Mouse (Mus musculus): ENCODE measurements around the gene Wap.

The Wap gene

GRCm38 (mm10) chr11:6597523-6597922, 40.9 kb downstream of the Wap start:
- no peak for DNase-seq (ENCODE audit: low read depth, low spot score)

DNA sequence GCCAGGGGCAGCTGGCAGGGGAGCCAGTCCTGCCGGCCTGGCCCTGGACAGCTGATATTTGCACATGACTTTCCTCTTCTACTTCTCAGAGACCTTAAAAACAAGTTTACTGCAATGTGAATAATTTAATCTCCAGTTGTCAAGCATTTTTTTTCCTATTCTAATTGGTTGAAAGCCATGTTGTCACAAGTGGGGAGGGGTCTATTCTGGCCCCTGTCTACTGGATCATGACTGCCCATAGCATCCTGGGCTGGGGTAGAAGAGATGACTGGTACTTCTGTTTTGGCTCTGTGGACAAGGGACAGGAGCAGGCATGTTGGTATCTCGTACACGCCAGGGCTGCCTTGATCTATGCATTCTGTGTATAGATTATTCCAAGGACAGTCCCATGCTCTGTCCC, 41.8 kb downstream of the Wap start:
- no peak for DNase-seq (ENCODE audit: low read depth, low spot score)

GRCm38 (mm10) chr11:6596205-6596604, 42.2 kb downstream of the Wap start:
- DNase-seq (ENCODE audit: low read depth, low spot score) = no peak

GRCm38 (mm10) chr11:6595339-6595738, 43.1 kb downstream of the Wap start:
- no peak for DNase-seq (ENCODE audit: low read depth, low spot score)

GRCm38 (mm10) chr11:6594845-6595244, 43.6 kb downstream of the Wap start:
- DNase-seq (ENCODE audit: low read depth, low spot score) = no peak

- DNase-seq (ENCODE audit: low read depth, low spot score) = no peak
Observed at GRCm38 (mm10) chr11:6593406-6593805, 45.0 kb downstream of the Wap start.

DNA sequence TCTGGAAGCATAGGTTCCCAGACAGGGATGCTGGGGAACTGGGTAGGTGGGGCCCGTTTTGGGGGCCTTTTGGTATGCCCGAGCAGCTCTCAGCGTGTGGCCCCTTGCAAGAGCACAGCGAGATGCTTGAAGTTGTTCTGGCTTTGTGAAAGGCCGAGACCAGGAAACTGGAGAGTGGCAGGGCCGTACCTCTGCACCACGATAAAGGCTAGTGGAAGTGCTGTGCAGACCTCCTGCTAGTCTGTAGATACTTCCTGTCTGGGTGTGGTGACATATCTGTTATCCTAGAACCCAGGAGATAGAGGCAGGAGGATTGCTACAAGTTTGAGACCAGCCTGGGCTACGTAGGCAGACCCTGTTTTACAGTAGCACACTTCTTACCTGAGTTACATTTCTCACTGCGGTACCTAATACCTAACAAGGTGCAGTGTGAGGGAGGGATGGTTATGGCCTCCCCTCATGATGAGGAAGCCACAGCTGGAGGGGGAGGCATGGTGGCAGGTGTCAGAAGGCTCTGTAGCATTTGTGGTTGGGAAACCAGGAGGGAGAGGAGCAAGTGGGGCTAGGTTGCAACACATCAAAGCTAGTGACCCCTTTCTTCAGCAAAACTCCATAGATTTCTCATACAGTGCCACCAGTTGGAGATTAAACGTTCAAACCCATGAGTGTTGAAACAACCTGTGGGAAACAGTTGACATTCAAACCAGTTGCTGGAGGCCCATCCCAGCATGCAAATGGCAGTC, 47.3 kb downstream of the Wap start:
- peak; percentile 83 for DNase-seq (ENCODE audit: low read depth, low spot score)

DNA sequence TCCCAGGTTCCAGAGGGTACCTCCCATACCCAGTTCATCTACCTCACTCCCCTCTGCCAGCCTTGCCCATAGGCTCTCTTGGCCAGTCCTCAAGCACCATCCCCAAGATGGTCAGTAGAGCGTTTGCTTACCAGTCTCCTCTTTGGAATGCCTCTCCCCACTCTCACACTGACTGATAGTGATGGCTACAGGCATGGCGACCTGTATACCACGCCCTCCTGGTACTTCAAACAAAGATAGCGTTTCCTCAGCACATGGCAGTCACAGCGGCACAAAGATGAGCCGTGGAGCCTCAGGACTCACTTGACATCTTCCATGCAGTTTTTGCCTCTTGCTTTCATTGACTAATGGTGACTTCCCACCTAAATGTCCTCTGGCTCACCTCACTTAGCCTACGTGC, 48.6 kb downstream of the Wap start:
- no peak for DNase-seq (ENCODE audit: low read depth, low spot score)

DNA sequence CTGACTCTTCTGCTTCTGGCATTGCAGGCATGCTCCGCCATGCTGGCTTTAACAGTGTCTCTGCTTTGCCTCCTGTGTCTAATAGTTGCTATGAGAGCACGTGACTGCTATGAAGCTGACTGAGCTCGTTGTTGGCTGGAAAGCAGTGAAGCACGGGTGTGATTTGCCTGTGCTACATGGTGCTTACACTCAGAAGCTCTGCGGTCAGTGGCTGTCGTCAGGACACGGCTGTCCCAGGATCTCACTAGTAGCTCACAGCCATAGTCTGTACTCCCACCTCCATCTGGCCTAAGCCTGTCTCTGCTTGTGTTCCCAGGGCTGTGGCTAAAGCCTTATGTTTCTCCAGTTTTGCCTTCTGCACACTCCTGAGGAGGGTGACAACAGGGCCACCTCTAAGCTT, 50.1 kb downstream of the Wap start:
- no peak for DNase-seq (ENCODE audit: low read depth, low spot score)

- no peak for DNase-seq (ENCODE audit: low read depth, low spot score)
Observed at GRCm38 (mm10) chr11:6587249-6587940, 51.0 kb downstream of the Wap start.

DNA sequence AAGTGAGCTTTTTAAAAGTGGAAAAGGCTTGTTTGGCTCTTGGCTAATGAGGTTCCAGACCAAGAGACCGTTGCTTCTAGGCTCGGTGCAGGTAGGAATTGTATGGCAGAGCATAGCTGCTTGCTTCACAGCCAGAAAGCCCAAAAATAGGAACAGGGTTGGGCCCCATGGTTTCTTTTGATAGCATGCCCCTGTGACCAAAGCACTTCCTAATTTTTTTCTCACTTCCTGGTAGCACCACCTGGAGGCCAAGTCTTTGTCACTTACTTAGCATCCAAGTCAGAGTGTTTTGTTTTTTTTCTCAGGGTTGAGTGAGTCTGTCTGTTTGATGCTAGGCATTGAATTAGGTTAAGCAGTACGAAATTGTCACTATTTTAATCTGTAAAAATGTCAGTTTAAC, 51.8 kb downstream of the Wap start:
- DNase-seq (ENCODE audit: low read depth, low spot score) = peak; percentile 55

- DNase-seq (ENCODE audit: low read depth, low spot score) = no peak
Observed at GRCm38 (mm10) chr11:6585748-6586147, 52.7 kb downstream of the Wap start.

All from R1 (cell line).